Comparison of ENCODE assay signal across 8 mouse cellular contexts in genomic region chr3:88532689-88533511, GRCm38 (mm10). TPM values are rescaled to one million over a fixed set of nuclear protein-coding genes. Genes with fewer than 3 reads are reported as not detected.
DNase-seq lines count a peak whose midpoint lies in the region; ATAC-seq and TF ChIP-seq lines count a peak whose summit lies in the region.

No protein-coding gene starts in this region.

- TF ChIP-seq CTCF in kidney, postnatal 0 days (IDR thresholded peaks at IDR 0.05; ENCODE audit: low read depth) = no peak
- TF ChIP-seq CTCF in bone marrow, adult 2 months (IDR thresholded peaks at IDR 0.05; ENCODE audit: control insufficient read depth, insufficient read depth, low read length) = no peak
- TF ChIP-seq CTCF in forebrain, postnatal 0 days (IDR thresholded peaks at IDR 0.05; ENCODE audit: low read depth) = no peak
- no peak for TF ChIP-seq CTCF in olfactory bulb, adult 2 months (IDR thresholded peaks at IDR 0.05; ENCODE audit: insufficient read depth, low read depth, low read length)

- H3K27me3 ChIP-seq in kidney, postnatal 0 days (ENCODE audit: insufficient read depth, low read length) = no peaks in the 10 kb centered on the region
- no peaks in the 10 kb centered on the region for H3K27me3 ChIP-seq in forebrain, postnatal 0 days (ENCODE audit: insufficient read depth, low read length)

- H3K4me3 ChIP-seq in kidney, postnatal 0 days (replicated peaks; ENCODE audit: low read depth, low read length) = peak overlapping the region; percentile 85
- H3K4me3 ChIP-seq in bone marrow, adult 2 months (replicated peaks; ENCODE audit: control insufficient read depth, low read depth, low read length) = peak overlapping the region; percentile 57
- H3K4me3 ChIP-seq in forebrain, postnatal 0 days (ENCODE audit: low read depth, low read length) = peak overlapping the region; percentile 60
- H3K4me3 ChIP-seq in olfactory bulb, adult 2 months (ENCODE audit: insufficient read depth, low read depth, low read length) = peak overlapping the region; percentile 98

- DNase-seq in kidney, postnatal 0 days (ENCODE audit: low spot score) = peak; percentile 75
- no peak for DNase-seq in kidney, adult 9 months
- peak; percentile 77 for DNase-seq in forebrain, postnatal 0 days
- peak; percentile 22 for DNase-seq in liver
- DNase-seq in Muller cell, postnatal 12 days (ENCODE audit: inconsistent ontology term) = no peak
- DNase-seq in natural killer cell, adult 2 months (ENCODE audit: low spot score in 2 of 2) = no peak

- peak overlapping the region; percentile 96 for H3K27ac ChIP-seq in kidney, postnatal 0 days
- H3K27ac ChIP-seq in bone marrow, adult 2 months (ENCODE audit: control insufficient read depth, insufficient read depth, low read depth, low read length, poor library complexity) = no peak overlapping the region
- H3K27ac ChIP-seq in forebrain, postnatal 0 days (ENCODE audit: low read depth, low read length) = peak overlapping the region; percentile 99
- no peak overlapping the region for H3K27ac ChIP-seq in olfactory bulb, adult 2 months (ENCODE audit: insufficient read depth, low read depth, low read length)

- under 1% methylated on average over 34 of the region's 40 CpGs for WGBS in kidney, postnatal 0 days
- 2% methylated on average over 40 of the region's 40 CpGs for WGBS in bone marrow, adult 2 months
- WGBS in forebrain, postnatal 0 days = under 1% methylated on average over 40 of the region's 40 CpGs
- 4% methylated on average over 40 of the region's 40 CpGs for WGBS in olfactory bulb, adult 2 months

- TF ChIP-seq POLR2A in bone marrow, adult 2 months (IDR thresholded peaks at IDR 0.05; ENCODE audit: borderline replicate concordance, control insufficient read depth, low read depth, low read length) = no peak
- no peak for TF ChIP-seq POLR2A in olfactory bulb, adult 2 months (IDR thresholded peaks at IDR 0.05; ENCODE audit: insufficient read depth, low read depth, low read length)

- peak; percentile 12; the same call in 1 of the 2 replicates for ATAC-seq in kidney, postnatal 0 days (replicated peaks; ENCODE audit: low FRiP score, low read depth)
- ATAC-seq in forebrain, postnatal 0 days = peak; percentile 34

- no peaks in the 10 kb centered on the region for H3K9me3 ChIP-seq in kidney, postnatal 0 days (replicated peaks; ENCODE audit: low read length)
- no peaks in the 10 kb centered on the region for H3K9me3 ChIP-seq in forebrain, postnatal 0 days (ENCODE audit: low read length)

- peaks cover 8% of the 10 kb centered on the region; the same call in 1 of the 2 replicates for H3K36me3 ChIP-seq in kidney, postnatal 0 days (ENCODE audit: insufficient read depth, low read length)
- peaks cover 22% of the 10 kb centered on the region for H3K36me3 ChIP-seq in forebrain, postnatal 0 days (ENCODE audit: insufficient read depth)

- peak overlapping the region; percentile 92 for H3K9ac ChIP-seq in kidney, postnatal 0 days (ENCODE audit: low read depth, low read length)
- peak overlapping the region; percentile 100 for H3K9ac ChIP-seq in forebrain, postnatal 0 days

- H3K4me1 ChIP-seq in kidney, postnatal 0 days (replicated peaks; ENCODE audit: insufficient read depth, low read length) = peaks cover 56% of the 10 kb centered on the region
- H3K4me1 ChIP-seq in bone marrow, adult 2 months (ENCODE audit: control insufficient read depth, insufficient read depth, low read length) = peaks cover 1% of the 10 kb centered on the region; the same call in 1 of the 2 replicates
- peaks cover 43% of the 10 kb centered on the region for H3K4me1 ChIP-seq in forebrain, postnatal 0 days (ENCODE audit: insufficient read depth)
- peaks cover 38% of the 10 kb centered on the region for H3K4me1 ChIP-seq in olfactory bulb, adult 2 months (ENCODE audit: control insufficient read depth, insufficient read depth, low read length)

- peak overlapping the region; percentile 89 for H3K4me2 ChIP-seq in kidney, postnatal 0 days (ENCODE audit: low read length)
- peak overlapping the region; percentile 78 for H3K4me2 ChIP-seq in forebrain, postnatal 0 days (ENCODE audit: low read depth)

RNA-seq across cellular contexts. Expression of gene Mex3a, which starts 0.7 kb away (rescaled TPM):
- polyA plus RNA-seq in kidney, postnatal 0 days (2015; fragmentation: Nextera tagmentation; extraction: Ambion mirVana) = 12.5 and 13.8 TPM in 2 replicates
- 0.77 and 2.2 TPM in 2 replicates for polyA plus RNA-seq in bone marrow, adult 2 months (2011; ENCODE audit: insufficient read depth, insufficient read length, low replicate concordance, missing spikeins)
- total RNA-seq in forebrain, postnatal 0 days (2014; rRNA removed) = 64.5 and 71.9 TPM in 2 replicates
- polyA plus RNA-seq in forebrain, postnatal 0 days (2015; fragmentation: Nextera tagmentation; extraction: Ambion mirVana) = 16.2 and 20.5 TPM in 2 replicates
- not detected in 2 replicates for polyA plus RNA-seq in olfactory bulb, adult 2 months (2012; ENCODE audit: insufficient read depth, insufficient read length, low replicate concordance, missing spikeins)

RNA-seq across cellular contexts. Expression of gene Rab25, which starts 15.2 kb away (rescaled TPM):
- polyA plus RNA-seq in kidney, postnatal 0 days (2015; fragmentation: Nextera tagmentation; extraction: Ambion mirVana) = 27.4 and 28.9 TPM in 2 replicates
- polyA plus RNA-seq in bone marrow, adult 2 months (2011; ENCODE audit: insufficient read depth, insufficient read length, low replicate concordance, missing spikeins) = 1.4 TPM in 1 of 2 replicates, not detected in the other
- total RNA-seq in forebrain, postnatal 0 days (2014; rRNA removed) = not detected in 2 replicates
- 0.33 TPM in 1 of 2 replicates, not detected in the other for polyA plus RNA-seq in forebrain, postnatal 0 days (2015; fragmentation: Nextera tagmentation; extraction: Ambion mirVana)
- polyA plus RNA-seq in olfactory bulb, adult 2 months (2012; ENCODE audit: insufficient read depth, insufficient read length, low replicate concordance, missing spikeins) = not detected in 2 replicates

RNA-seq across cellular contexts. Expression of gene Lamtor2, which starts 20.0 kb away (rescaled TPM):
- 164 and 173 TPM in 2 replicates for polyA plus RNA-seq in kidney, postnatal 0 days (2015; fragmentation: Nextera tagmentation; extraction: Ambion mirVana)
- 82.9 and 126 TPM in 2 replicates for polyA plus RNA-seq in bone marrow, adult 2 months (2011; ENCODE audit: insufficient read depth, insufficient read length, low replicate concordance, missing spikeins)
- total RNA-seq in forebrain, postnatal 0 days (2014; rRNA removed) = 52.2 and 55.5 TPM in 2 replicates
- polyA plus RNA-seq in forebrain, postnatal 0 days (2015; fragmentation: Nextera tagmentation; extraction: Ambion mirVana) = 186 and 202 TPM in 2 replicates
- 853 TPM in 1 of 2 replicates, not detected in the other for polyA plus RNA-seq in olfactory bulb, adult 2 months (2012; ENCODE audit: insufficient read depth, insufficient read length, low replicate concordance, missing spikeins)

RNA-seq across cellular contexts. Expression of gene Ubqln4, which starts 20.7 kb away (rescaled TPM):
- 35.1 and 35.9 TPM in 2 replicates for polyA plus RNA-seq in kidney, postnatal 0 days (2015; fragmentation: Nextera tagmentation; extraction: Ambion mirVana)
- polyA plus RNA-seq in bone marrow, adult 2 months (2011; ENCODE audit: insufficient read depth, insufficient read length, low replicate concordance, missing spikeins) = 20.9 and 25.2 TPM in 2 replicates
- 102 and 116 TPM in 2 replicates for total RNA-seq in forebrain, postnatal 0 days (2014; rRNA removed)
- polyA plus RNA-seq in forebrain, postnatal 0 days (2015; fragmentation: Nextera tagmentation; extraction: Ambion mirVana) = 29.3 and 30.8 TPM in 2 replicates
- 138 TPM in 1 of 2 replicates, not detected in the other for polyA plus RNA-seq in olfactory bulb, adult 2 months (2012; ENCODE audit: insufficient read depth, insufficient read length, low replicate concordance, missing spikeins)

RNA-seq across cellular contexts. Expression of gene Lmna, which starts 23.1 kb away (rescaled TPM):
- polyA plus RNA-seq in kidney, postnatal 0 days (2015; fragmentation: Nextera tagmentation; extraction: Ambion mirVana) = 99.3 and 108 TPM in 2 replicates
- polyA plus RNA-seq in bone marrow, adult 2 months (2011; ENCODE audit: insufficient read depth, insufficient read length, low replicate concordance, missing spikeins) = 58.9 and 69.6 TPM in 2 replicates
- 49.4 and 71.3 TPM in 2 replicates for total RNA-seq in forebrain, postnatal 0 days (2014; rRNA removed)
- 51.4 and 52.9 TPM in 2 replicates for polyA plus RNA-seq in forebrain, postnatal 0 days (2015; fragmentation: Nextera tagmentation; extraction: Ambion mirVana)
- not detected in 2 replicates for polyA plus RNA-seq in olfactory bulb, adult 2 months (2012; ENCODE audit: insufficient read depth, insufficient read length, low replicate concordance, missing spikeins)

Comparison
In these comparisons a context has a peak if more than half of its experiments do, and no peak if none do; other contexts are left out.
1. DNase-seq: peak in kidney, postnatal 0 days (single experiment), forebrain, postnatal 0 days (single experiment) and liver (single experiment); none in kidney, adult 9 months (single experiment), Muller cell, postnatal 12 days (single experiment) and natural killer cell, adult 2 months (0 of 2).
2. H3K27ac ChIP-seq: peak in kidney, postnatal 0 days (single experiment) and forebrain, postnatal 0 days (single experiment); none in bone marrow, adult 2 months (single experiment) and olfactory bulb, adult 2 months (single experiment).
3. RNA of gene Rab25, which starts 15.2 kb away (polyA plus RNA-seq): 27.4 to 28.9 TPM in kidney, postnatal 0 days; 1.4 TPM in bone marrow, adult 2 months, 0.33 TPM in forebrain, postnatal 0 days and not detected in olfactory bulb, adult 2 months; every median in the first group is over 10 times any median in the second.
4. Peak in every context shown above with its lines, with median percentiles within 50 percentile points of each other: H3K4me3 ChIP-seq.